Mouse (Mus musculus): Measurements from ENCODE around the gene Aarsd1.

- TF ChIP-seq CTCF (IDR thresholded peaks at IDR 0.05; ENCODE audit: control insufficient read depth, insufficient read depth, insufficient read length) = no peak
- no peak for TF ChIP-seq CEBPB (IDR thresholded peaks at IDR 0.05; ENCODE audit: low read depth)
Measured at GRCm38 (mm10) chr11:101359776-101360175, 57.6 kb downstream of the Aarsd1 start.

Measured in C2C12 (cell line).